Comparison of ENCODE assay signal across 11 mouse cellular contexts in the genomic region with DNA sequence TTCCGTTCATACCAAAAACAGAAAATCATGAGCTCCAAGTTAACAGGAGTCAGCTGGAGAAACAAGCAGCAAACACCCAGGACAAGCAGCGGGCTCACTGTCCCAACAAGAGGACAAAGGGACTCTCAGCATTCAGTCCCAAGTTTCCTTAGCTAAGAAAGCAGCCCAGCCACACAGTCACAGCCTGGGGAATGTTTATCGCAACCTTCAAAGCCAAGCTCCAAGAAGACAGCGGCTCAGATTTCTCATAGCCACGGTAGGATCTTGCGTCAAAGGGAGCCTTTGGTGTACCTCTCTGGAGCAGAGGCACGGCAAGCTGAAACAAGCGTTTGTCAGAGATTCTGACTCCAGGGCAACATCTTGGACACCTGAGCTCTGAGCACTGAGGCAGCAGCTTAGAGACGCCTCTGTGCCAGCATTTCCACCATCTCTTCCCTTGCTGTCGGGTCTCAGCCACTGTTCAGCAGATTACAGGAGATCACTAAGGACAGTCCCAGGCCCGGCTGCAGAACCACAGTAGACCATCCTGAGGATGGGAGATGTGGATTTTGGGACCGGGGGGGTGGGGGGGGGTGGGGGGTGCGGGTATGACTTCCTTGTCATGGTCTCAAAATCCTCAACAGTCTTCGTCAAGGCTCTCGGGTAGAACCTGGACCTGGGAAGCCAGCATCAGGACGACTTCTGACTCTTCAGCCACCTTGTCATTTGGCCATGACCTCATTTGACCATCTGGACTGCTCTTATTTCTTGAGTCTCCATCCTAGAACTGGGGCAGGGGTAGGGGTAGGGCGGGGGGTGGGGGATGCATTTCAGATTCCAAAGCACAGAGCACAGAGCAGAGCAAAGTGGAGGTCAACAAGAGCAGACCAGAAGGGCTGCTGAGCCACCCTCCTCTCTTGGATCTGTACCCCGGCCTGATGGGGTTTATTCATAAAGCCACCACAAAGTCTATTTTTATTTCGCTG. TPM values are rescaled to one million over a fixed set of nuclear protein-coding genes. Genes with fewer than 3 reads are reported as not detected.
A peak's percentile ranks its signal among the peaks of the same experiment; 100 is the strongest.
DNase-seq lines count a peak whose midpoint lies in the region; ATAC-seq and TF ChIP-seq lines count a peak whose summit lies in the region.
"Had no signal": no experiment of that assay in that cellular context is flagged by ENCODE, and none has a peak within 500 bp of the region (broad histone marks: within the 10 kb centered on the region; RNA-seq: fewer than 3 reads in every experiment).

No protein-coding gene starts in this region.

- WGBS in kidney, postnatal 0 days = 35% methylated on average over 19 of the region's 19 CpGs
- 38% methylated on average over 19 of the region's 19 CpGs for WGBS in limb, embryonic 11.5 days

- no peak for TF ChIP-seq CTCF in kidney, postnatal 0 days (IDR thresholded peaks at IDR 0.05; ENCODE audit: low read depth)

- H3K36me3 ChIP-seq in kidney, postnatal 0 days (ENCODE audit: insufficient read depth, low read length) = no peaks in the 10 kb centered on the region
- no peaks in the 10 kb centered on the region for H3K36me3 ChIP-seq in limb, embryonic 11.5 days (ENCODE audit: control insufficient read depth, insufficient read depth, low read length)
- H3K36me3 ChIP-seq: hindbrain, embryonic 15.5 days had no signal

- H3K4me3 ChIP-seq in kidney, postnatal 0 days (replicated peaks; ENCODE audit: low read depth, low read length) = no peak overlapping the region
- no peak overlapping the region for H3K4me3 ChIP-seq in limb, embryonic 11.5 days (ENCODE audit: low read depth, low read length)
- H3K4me3 ChIP-seq: hindbrain, embryonic 15.5 days had no signal

- H3K27ac ChIP-seq in kidney, postnatal 0 days = peak overlapping the region; percentile 66
- peak overlapping the region; percentile 33; the same call in 1 of the 2 replicates for H3K27ac ChIP-seq in limb, embryonic 11.5 days (replicated peaks; ENCODE audit: low read depth, low read length)
- H3K27ac ChIP-seq: hindbrain, embryonic 15.5 days had no signal

- 0 out of 2 replicates have a peak, but pooled peaks cover 4% of the 10 kb centered on the region for H3K4me1 ChIP-seq in kidney, postnatal 0 days (replicated peaks; ENCODE audit: insufficient read depth, low read length)
- peaks cover 7% of the 10 kb centered on the region; the same call in 1 of the 2 replicates for H3K4me1 ChIP-seq in limb, embryonic 11.5 days (ENCODE audit: control insufficient read depth, insufficient read depth, low read length)

- ATAC-seq in kidney, postnatal 0 days (replicated peaks; ENCODE audit: low FRiP score, low read depth) = no peak
- 0 out of 2 replicates have a peak, but pooled peaks have one; percentile 44 for ATAC-seq in limb, embryonic 11.5 days (ENCODE audit: insufficient number of reproducible peaks, low FRiP score, low TSS enrichment, low read depth)
- no peak for ATAC-seq in erythroblast, adult 5-6 weeks (replicated peaks; ENCODE audit: low FRiP score, poor library complexity, severe bottlenecking)

- H3K9me3 ChIP-seq in kidney, postnatal 0 days (replicated peaks; ENCODE audit: low read length) = no peaks in the 10 kb centered on the region
- no peaks in the 10 kb centered on the region for H3K9me3 ChIP-seq in limb, embryonic 11.5 days (ENCODE audit: control insufficient read depth, low read length)
- H3K9me3 ChIP-seq: hindbrain, embryonic 15.5 days had no signal

- no peak overlapping the region for H3K9ac ChIP-seq in kidney, postnatal 0 days (ENCODE audit: low read depth, low read length)
- H3K9ac ChIP-seq in limb, embryonic 11.5 days (ENCODE audit: low read length) = 0 out of 2 replicates have a peak overlapping the region, but pooled peaks have one; percentile 3
- H3K9ac ChIP-seq: hindbrain, embryonic 15.5 days had no signal

- no peaks in the 10 kb centered on the region for H3K27me3 ChIP-seq in kidney, postnatal 0 days (ENCODE audit: insufficient read depth, low read length)
- no peaks in the 10 kb centered on the region for H3K27me3 ChIP-seq in limb, embryonic 11.5 days (ENCODE audit: control insufficient read depth, insufficient read depth, low read length)
- H3K27me3 ChIP-seq: hindbrain, embryonic 15.5 days had no signal

- H3K4me2 ChIP-seq in kidney, postnatal 0 days (ENCODE audit: low read length) = no peak overlapping the region; the same call in 1 of the 2 replicates
- H3K4me2 ChIP-seq in limb, embryonic 11.5 days (ENCODE audit: low read depth, severe bottlenecking) = peak overlapping the region; percentile 7; the same call in 1 of the 2 replicates
- H3K4me2 ChIP-seq: hindbrain, embryonic 15.5 days had no signal

- peak; percentile 69 for DNase-seq in cerebellum, adult 9-10 months
- DNase-seq in cerebellum, postnatal 10 days = no peak
- DNase-seq in kidney, postnatal 0 days (ENCODE audit: low spot score) = peak; percentile 80
- DNase-seq in kidney, adult 11 months = no peak
- DNase-seq in embryo, embryonic 10 days (ENCODE audit: low spot score) = peak; percentile 76
- peak; percentile 60 for DNase-seq in limb, embryonic 11.5 days (ENCODE audit: low spot score)
- no peak for DNase-seq in spleen, postnatal 4 days (ENCODE audit: low spot score in 2 of 2)

RNA-seq across cellular contexts. Expression of a gene that starts 18.1 kb away (rescaled TPM):
- 592 and 644 TPM in 2 replicates for polyA plus RNA-seq in kidney, postnatal 0 days (2015; fragmentation: Nextera tagmentation; extraction: Ambion mirVana)
- polyA plus RNA-seq in limb, embryonic 11.5 days (2014; fragmentation: Nextera tagmentation; extraction: Ambion mirVana) = 620 and 621 TPM in 2 replicates
- 236 and 252 TPM in 2 replicates for total RNA-seq in erythroblast, adult 5-6 weeks (2015; ENCODE audit: low replicate concordance)
- total RNA-seq in erythroblast, adult 5-6 weeks (2017; ENCODE audit: low replicate concordance) = 105 and 186 TPM in 2 replicates

RNA-seq across cellular contexts. Expression of a gene that starts 34.0 kb away (rescaled TPM):
- polyA plus RNA-seq in kidney, postnatal 0 days (2015; fragmentation: Nextera tagmentation; extraction: Ambion mirVana) = not detected in 2 replicates
- polyA plus RNA-seq in limb, embryonic 11.5 days (2014; fragmentation: Nextera tagmentation; extraction: Ambion mirVana) = not detected in 2 replicates
- not detected in 2 replicates for total RNA-seq in erythroblast, adult 5-6 weeks (2015; ENCODE audit: low replicate concordance)
- not detected in 2 replicates for total RNA-seq in erythroblast, adult 5-6 weeks (2017; ENCODE audit: low replicate concordance)
- polyA plus RNA-seq: hindbrain, embryonic 15.5 days; liver, embryonic 16.5 days; small intestine, adult 2 months had no signal

RNA-seq across cellular contexts. Expression of a gene that starts 54.7 kb away (rescaled TPM):
- not detected in 2 replicates for polyA plus RNA-seq in kidney, postnatal 0 days (2015; fragmentation: Nextera tagmentation; extraction: Ambion mirVana)
- polyA plus RNA-seq in limb, embryonic 11.5 days (2014; fragmentation: Nextera tagmentation; extraction: Ambion mirVana) = not detected in 2 replicates
- total RNA-seq in erythroblast, adult 5-6 weeks (2015; ENCODE audit: low replicate concordance) = not detected in 2 replicates
- total RNA-seq in erythroblast, adult 5-6 weeks (2017; ENCODE audit: low replicate concordance) = not detected in 2 replicates
- polyA plus RNA-seq: hindbrain, embryonic 15.5 days had no signal

Comparison
In these comparisons a context has a peak if more than half of its experiments do, and no peak if none do; other contexts are left out.
1. DNase-seq: peak in cerebellum, adult 9-10 months (single experiment), kidney, postnatal 0 days (single experiment), embryo, embryonic 10 days (single experiment) and limb, embryonic 11.5 days (single experiment); none in cerebellum, postnatal 10 days (0 of 2), kidney, adult 11 months (single experiment) and spleen, postnatal 4 days (0 of 2).